Mouse (Mus musculus) yolk sac, embryonic 10.5 days (tissue): ENCODE measurements around the gene Olfr854.

ENCODE experiments used
- DNase-seq: peaks from one replicate; pipeline ENCODE4 v3.0.0-alpha.2; 2017; ENCODE audit warnings: low spot score

The Olfr854 gene

DNA sequence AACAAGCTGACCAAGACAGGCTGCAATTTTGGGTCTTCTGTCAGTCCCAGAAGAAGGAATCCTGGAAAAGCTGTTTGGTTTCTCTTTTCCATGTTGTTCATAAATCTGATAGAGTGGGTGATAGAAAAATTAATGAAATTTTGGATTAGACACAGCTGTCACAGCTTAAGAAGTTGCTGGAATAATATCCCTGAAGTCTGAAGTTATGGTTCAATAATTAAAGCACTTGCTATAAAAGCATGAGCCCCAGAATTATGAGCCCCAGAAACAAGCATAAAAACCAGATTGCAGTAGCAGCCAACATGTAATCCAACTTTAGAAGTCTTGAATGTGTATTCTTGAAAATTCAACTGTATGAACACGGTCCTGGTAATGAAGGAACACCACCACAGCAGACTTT is at the start of gene Olfr854:
Gene Olfr854, minus strand, starts transcription at position 101 of the 400 bp plus-strand sequence.
- DNase-seq = no peak

DNA sequence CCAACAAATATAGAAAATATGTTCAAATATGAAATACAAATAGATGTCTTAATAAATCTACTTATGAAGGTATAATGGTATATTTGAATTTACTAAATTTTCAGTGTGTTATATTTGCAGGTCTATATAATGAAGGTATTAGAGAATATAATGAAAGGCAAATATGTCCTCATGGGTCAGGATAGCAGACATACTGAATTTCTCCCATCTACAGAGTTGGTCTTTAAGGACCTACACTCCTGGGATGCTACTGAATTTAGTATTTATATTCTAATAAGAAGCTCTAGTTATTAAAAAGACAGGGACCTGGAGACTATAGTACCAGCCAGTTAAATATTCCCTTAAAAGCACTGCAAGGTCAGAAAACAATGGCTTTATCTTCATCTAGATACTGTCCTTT is 15.1 kb upstream of the Olfr854 start, which contains the start of gene Olfr855:
Gene Olfr855, plus strand, starts transcription at position 301 of the 400 bp plus-strand sequence.
- no peak for DNase-seq

- no peak for DNase-seq
These were observed 26.2 kb downstream of the Olfr854 start, which contains the start of gene Olfr853 for GRCm38 (mm10) chr9:19540976-19541375. Gene Olfr853, minus strand, starts transcription at chr9:19541076.
